Mouse (Mus musculus) liver (tissue): ENCODE results near the gene Gm13769.
"Not testable (repeated sequence)": the region's sequence is repeated elsewhere in the genome, so short reads cannot be mapped to it uniquely, and the experiment has no call there.

Source experiments
- DNase-seq: peaks from one replicate; pipeline ENCODE4 v3.0.0-alpha.2; 2020; ENCODE audit warnings: mixed read lengths

The Gm13769 gene

GRCm38 (mm10) chr2:90321900-90322299, at the start of gene Gm13769:
Gene Gm13769 (plus strand): TSS chr2:90322200.
- DNase-seq = not testable (repeated sequence)

- DNase-seq = no peak
Observed at GRCm38 (mm10) chr2:90292741-90293140, 29.3 kb upstream of the Gm13769 start, which contains the start of gene Olfr1272. Gene Olfr1272 (minus strand): TSS chr2:90292841.

GRCm38 (mm10) chr2:90346694-90347093, 24.7 kb downstream of the Gm13769 start:
- DNase-seq = not testable (repeated sequence)

DNA sequence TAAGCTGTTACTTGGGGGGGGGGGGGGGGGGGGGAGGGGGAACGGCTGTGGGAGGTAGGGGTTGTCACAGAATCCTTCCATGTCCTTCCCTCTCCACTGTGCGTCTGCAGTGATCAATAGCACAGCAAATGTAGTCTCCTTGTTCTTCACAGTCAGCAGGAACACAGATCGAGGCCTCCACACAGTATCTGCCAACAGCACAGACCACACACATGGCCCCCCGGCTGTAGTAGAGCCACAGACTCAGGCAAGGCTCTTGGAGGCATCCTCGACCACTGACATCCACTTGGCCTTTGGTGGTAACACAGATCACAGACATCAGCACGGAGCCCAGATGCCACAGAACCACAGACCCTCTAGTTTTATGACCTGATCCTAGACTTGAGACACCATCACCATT, 29.0 kb downstream of the Gm13769 start:
- DNase-seq = not testable (repeated sequence)

- DNase-seq = not testable (repeated sequence)
Observed at GRCm38 (mm10) chr2:90351540-90351939, 29.5 kb downstream of the Gm13769 start.

GRCm38 (mm10) chr2:90359229-90359628, 37.2 kb downstream of the Gm13769 start:
- not testable (repeated sequence) for DNase-seq

- not testable (repeated sequence) for DNase-seq
Observed at GRCm38 (mm10) chr2:90360199-90360598, 38.2 kb downstream of the Gm13769 start.
